Mouse (Mus musculus) intestine, embryonic 16.5 days (tissue): ENCODE data around the gene Thoc7. TPM values are rescaled to one million over a fixed set of nuclear protein-coding genes. Genes with fewer than 3 reads are reported as not detected.

Experiments
- ATAC-seq: fragments of 200-750 bp; cut with Nextera tagmentation; 2 replicates; pipeline ENCODE4 v1.8.0; 2017; ENCODE audit warnings: moderate TSS enrichment, moderate library complexity
- H3K27ac ChIP-seq: fragments of 300-500 bp; sonication (generic); 2 replicates; pipeline ENCODE4 v1.5.1; 2014; ENCODE audit warnings: mild to moderate bottlenecking, low read length
- H3K27me3 ChIP-seq: fragments of 300-500 bp; sonication (generic); replicated peaks from 2 replicates; pipeline ENCODE4 v1.6.1; 2014; ENCODE audit warnings: low read length, control low read depth, mixed read lengths; ENCODE audit not compliant: control insufficient read depth, insufficient read depth
- H3K36me3 ChIP-seq: fragments of 300-500 bp; sonication (generic); 2 replicates; pipeline ENCODE4 v1.6.1; 2014; ENCODE audit warnings: low read length, control low read depth; ENCODE audit not compliant: control insufficient read depth, insufficient read depth
- H3K4me1 ChIP-seq: fragments of 300-500 bp; sonication (generic); 2 replicates; pipeline ENCODE4 v1.6.1; 2014; ENCODE audit warnings: low read length, control low read depth, mixed read lengths; ENCODE audit not compliant: control insufficient read depth, insufficient read depth
- H3K4me2 ChIP-seq: fragments of 300-500 bp; sonication (generic); 2 replicates; pipeline ENCODE4 v1.6.1; 2014; ENCODE audit warnings: low read depth, low read length, control low read depth
- H3K4me3 ChIP-seq: fragments of 300-500 bp; sonication (generic); 2 replicates; pipeline ENCODE4 v1.5.1; 2014; ENCODE audit warnings: mild to moderate bottlenecking, low read length
- H3K9ac ChIP-seq: fragments of 300-500 bp; sonication (generic); 2 replicates; pipeline ENCODE4 v1.6.1; 2014; ENCODE audit warnings: low read depth, low read length
- H3K9me3 ChIP-seq: fragments of 300-500 bp; sonication (generic); 2 replicates; pipeline ENCODE4 v1.6.1; 2016; ENCODE audit warnings: low read length, control low read depth; ENCODE audit not compliant: control insufficient read depth
- WGBS: fragments of 180-500 bp; shearing (Covaris S2); extraction: QIAGEN DNeasy Blood & Tissue Kit; methylation state at CpG from one replicate; pipeline ENCODE4 v1.1.7; 2014; 5-methylcytosine and 5-hydroxymethylcytosine counted together
- polyA plus RNA-seq: library from polyadenylated mRNA; unstranded; fragments of >200 nt; fragmentation: Nextera tagmentation; extraction: Ambion mirVana; gene quantifications from 2 replicates; pipeline ENCODE4 v1.2.1, GENCODE M21; 2015

The Thoc7 gene
- polyA plus RNA-seq, 1 experiment from 2014 or later, result 155 TPM

DNA sequence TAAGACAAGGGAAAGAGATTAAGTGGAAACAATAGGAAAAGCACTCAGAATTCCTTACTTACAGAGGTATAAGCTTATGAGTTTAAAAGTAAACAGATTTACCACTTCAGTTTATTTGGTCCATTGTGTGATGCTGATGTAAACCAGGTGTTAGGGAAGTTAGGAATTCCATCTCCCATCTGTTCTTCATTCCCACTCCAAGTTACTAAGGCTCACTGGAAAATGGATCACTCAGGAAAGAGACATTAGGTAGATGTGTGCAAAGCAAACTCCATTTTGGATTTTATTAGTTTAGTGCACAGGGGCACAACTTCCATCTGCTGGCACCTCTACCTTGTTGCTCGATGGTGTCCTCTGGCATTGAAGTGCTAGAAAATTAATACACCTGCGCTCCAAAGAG, 51.5 kb downstream of the Thoc7 start:
- H3K27me3 ChIP-seq, result no peaks in the 10 kb centered on the region
- 90% methylated on average over 2 of the region's 2 CpGs for WGBS
- no peak overlapping the region for H3K9ac ChIP-seq
- no peaks in the 10 kb centered on the region for H3K36me3 ChIP-seq
- no peak overlapping the region for H3K4me2 ChIP-seq
- H3K9me3 ChIP-seq, result no peaks in the 10 kb centered on the region
- no peaks in the 10 kb centered on the region for H3K4me1 ChIP-seq
- no peak overlapping the region for H3K27ac ChIP-seq
- no peak overlapping the region for H3K4me3 ChIP-seq
- ATAC-seq, result no peak

- H3K9me3 ChIP-seq, result no peaks in the 10 kb centered on the region
- ATAC-seq, result no peak
- no peaks in the 10 kb centered on the region for H3K27me3 ChIP-seq
- H3K27ac ChIP-seq, result no peak overlapping the region
- 90% methylated on average over 7 of the region's 7 CpGs for WGBS
- H3K9ac ChIP-seq, result no peak overlapping the region
- H3K36me3 ChIP-seq, result no peaks in the 10 kb centered on the region
- no peaks in the 10 kb centered on the region for H3K4me1 ChIP-seq
- H3K4me2 ChIP-seq, result no peak overlapping the region
- no peak overlapping the region for H3K4me3 ChIP-seq
Measured at GRCm38 (mm10) chr14:13907145-13907544, 54.5 kb downstream of the Thoc7 start.

DNA sequence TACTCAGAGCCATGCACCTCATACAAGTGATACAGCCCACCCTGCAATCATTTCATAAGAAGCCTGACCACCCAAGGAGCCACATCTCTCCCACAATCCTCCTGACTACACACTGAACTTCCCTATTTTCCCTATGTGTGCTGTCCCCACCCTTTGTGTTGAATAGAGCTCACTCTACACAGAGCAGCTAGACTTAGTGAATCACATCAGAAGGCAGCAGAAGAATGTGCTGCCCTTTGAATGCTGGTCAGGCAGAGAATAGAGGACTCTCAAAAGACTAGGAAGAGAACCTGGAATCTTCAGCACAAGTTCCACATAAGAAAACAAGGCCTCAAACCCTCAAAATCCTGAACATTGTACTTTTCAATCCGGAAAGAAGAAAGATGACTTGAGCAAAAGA, 55.2 kb downstream of the Thoc7 start:
- Histone ChIP-seq H3K9me3 (no peaks in the 10 kb centered on the region), H3K27ac (no peak overlapping the region), H3K9ac (no peak overlapping the region), H3K36me3 (no peaks in the 10 kb centered on the region), H3K4me3 (no peak overlapping the region), H3K4me1 (no peaks in the 10 kb centered on the region), H3K4me2 (no peak overlapping the region), H3K27me3 (no peaks in the 10 kb centered on the region)
- no peak for ATAC-seq
- WGBS, result 90% methylated on average over 1 of the region's 1 CpGs

GRCm38 (mm10) chr14:13901611-13902067, 60.0 kb downstream of the Thoc7 start:
- Histone ChIP-seq H3K27ac (peak overlapping the region; percentile 75), H3K4me1 (no peaks in the 10 kb centered on the region), H3K4me2 (peak overlapping the region; percentile 89), H3K36me3 (no peaks in the 10 kb centered on the region), H3K4me3 (peak overlapping the region; percentile 55), H3K9ac (peak overlapping the region; percentile 76), H3K9me3 (no peaks in the 10 kb centered on the region), H3K27me3 (no peaks in the 10 kb centered on the region)
- peak; percentile 87 for ATAC-seq
- WGBS, result under 1% methylated on average over 22 of the region's 22 CpGs

Other genes starting within 250 kb of the Thoc7 start
- 0.04 and 0.07 TPM in 2 replicates for gene Gm281, start 47.4 kb downstream of the Thoc7 start, polyA plus RNA-seq
- gene Atxn7, start 412 bp downstream of the Thoc7 start, polyA plus RNA-seq, result 2.9 and 3.5 TPM in 2 replicates
- 189 and 203 TPM in 2 replicates for gene Psmd6, start 159.1 kb upstream of the Thoc7 start, polyA plus RNA-seq
- not detected in 2 replicates for gene Olfr720, start 225.0 kb upstream of the Thoc7 start, polyA plus RNA-seq